Mouse (Mus musculus) midbrain, embryonic 10.5 days (tissue): ENCODE data around the gene Ghdc. TPM values are rescaled to one million over a fixed set of nuclear protein-coding genes. Genes with fewer than 3 reads are reported as not detected.
"Not testable (repeated sequence)": the region's sequence is repeated elsewhere in the genome, so short reads cannot be mapped to it uniquely, and the experiment has no call there.

ENCODE experiments used
- DNase-seq: peaks from one replicate; pipeline ENCODE4 v3.0.0-alpha.2; 2017; ENCODE audit warnings: low spot score
- H3K27ac ChIP-seq: fragments of 300-500 bp; sonication (generic); replicated peaks from 2 replicates; pipeline ENCODE4 v1.5.1; 2016; ENCODE audit warnings: mild to moderate bottlenecking
- H3K27me3 ChIP-seq: fragments of 300-500 bp; sonication (generic); 2 replicates; pipeline ENCODE4 v1.6.1; 2016; ENCODE audit warnings: low read depth, mild to moderate bottlenecking; ENCODE audit not compliant: poor library complexity, severe bottlenecking
- H3K36me3 ChIP-seq: fragments of 300-500 bp; sonication (generic); 2 replicates; pipeline ENCODE4 v1.6.1; 2016; ENCODE audit warnings: mild to moderate bottlenecking, moderate library complexity
- H3K4me1 ChIP-seq: fragments of 300-500 bp; sonication (generic); 2 replicates; pipeline ENCODE4 v1.6.1; 2016
- H3K4me3 ChIP-seq: fragments of 300-500 bp; sonication (generic); 2 replicates; pipeline ENCODE4 v1.5.1; 2016; ENCODE audit warnings: mild to moderate bottlenecking, moderate library complexity
- H3K9me3 ChIP-seq: fragments of 300-500 bp; sonication (generic); replicated peaks from 2 replicates; pipeline ENCODE4 v1.6.1; 2016; ENCODE audit warnings: mild to moderate bottlenecking
- WGBS: fragments of 180-500 bp; shearing (Covaris S2); methylation state at CpG from one replicate; pipeline ENCODE4 v1.1.7; 2016; 5-methylcytosine and 5-hydroxymethylcytosine counted together
- polyA plus RNA-seq: library from polyadenylated mRNA; unstranded; fragments of >200 nt; fragmentation: Nextera tagmentation; extraction: Ambion mirVana; gene quantifications from 2 replicates; pipeline ENCODE4 v1.2.1, GENCODE M21; 2016

Ghdc gene
- polyA plus RNA-seq, 1 experiment from 2014 or later = 3.9 TPM

GRCm38 (mm10) chr11:100805535-100805934, 34.8 kb upstream of the Ghdc start:
- Histone ChIP-seq H3K36me3 (peaks cover 44% of the 10 kb centered on the region), H3K4me1 (0 out of 2 replicates have a peak, but pooled peaks cover 3% of the 10 kb centered on the region), H3K27ac (no peak overlapping the region), H3K27me3 (no peaks in the 10 kb centered on the region), H3K4me3 (no peak overlapping the region), H3K9me3 (no peaks in the 10 kb centered on the region)
- 84% methylated on average over 7 of the region's 7 CpGs for WGBS
- no peak for DNase-seq

- peaks cover 48% of the 10 kb centered on the region for H3K36me3 ChIP-seq
- H3K27ac ChIP-seq = no peak overlapping the region
- H3K4me3 ChIP-seq = no peak overlapping the region
- no peak for DNase-seq
- no peaks in the 10 kb centered on the region for H3K27me3 ChIP-seq
- 95% methylated on average over 10 of the region's 10 CpGs for WGBS
- no peaks in the 10 kb centered on the region for H3K9me3 ChIP-seq
- H3K4me1 ChIP-seq = 0 out of 2 replicates have a peak, but pooled peaks cover 3% of the 10 kb centered on the region
Observed at GRCm38 (mm10) chr11:100804409-100804808, 33.7 kb upstream of the Ghdc start.

DNA sequence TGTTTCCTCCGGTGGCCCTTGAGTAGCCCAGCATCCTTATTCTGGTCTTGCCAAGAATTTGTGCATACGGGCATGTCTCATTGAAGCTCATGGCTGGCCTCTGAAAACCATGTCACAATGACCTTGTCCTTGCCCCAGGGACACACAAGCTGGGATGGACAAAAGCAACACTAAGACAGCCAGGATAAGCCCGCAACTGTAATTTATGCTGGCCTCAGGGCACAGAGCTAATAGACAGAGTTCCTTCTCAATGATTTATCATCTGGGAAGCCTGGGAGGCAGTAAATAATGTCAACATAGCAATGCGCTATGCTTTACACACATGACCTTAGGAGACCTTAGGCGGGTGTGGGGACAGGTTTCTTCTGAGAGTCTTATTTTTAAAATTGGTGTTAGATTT, 28.7 kb upstream of the Ghdc start:
- no peak for DNase-seq
- H3K36me3 ChIP-seq = peaks cover 56% of the 10 kb centered on the region
- H3K4me1 ChIP-seq = no peaks in the 10 kb centered on the region
- no peaks in the 10 kb centered on the region for H3K27me3 ChIP-seq
- no peak overlapping the region for H3K27ac ChIP-seq
- H3K9me3 ChIP-seq = no peaks in the 10 kb centered on the region
- H3K4me3 ChIP-seq = no peak overlapping the region
- 89% methylated on average over 5 of the region's 5 CpGs for WGBS

GRCm38 (mm10) chr11:100796585-100796984, 25.8 kb upstream of the Ghdc start:
- H3K27ac ChIP-seq = no peak overlapping the region
- DNase-seq = no peak
- H3K27me3 ChIP-seq = no peaks in the 10 kb centered on the region
- H3K4me3 ChIP-seq = no peak overlapping the region
- H3K36me3 ChIP-seq = peaks cover 28% of the 10 kb centered on the region
- 64% methylated on average over 8 of the region's 8 CpGs for WGBS
- H3K4me1 ChIP-seq = no peaks in the 10 kb centered on the region
- no peaks in the 10 kb centered on the region for H3K9me3 ChIP-seq

DNA sequence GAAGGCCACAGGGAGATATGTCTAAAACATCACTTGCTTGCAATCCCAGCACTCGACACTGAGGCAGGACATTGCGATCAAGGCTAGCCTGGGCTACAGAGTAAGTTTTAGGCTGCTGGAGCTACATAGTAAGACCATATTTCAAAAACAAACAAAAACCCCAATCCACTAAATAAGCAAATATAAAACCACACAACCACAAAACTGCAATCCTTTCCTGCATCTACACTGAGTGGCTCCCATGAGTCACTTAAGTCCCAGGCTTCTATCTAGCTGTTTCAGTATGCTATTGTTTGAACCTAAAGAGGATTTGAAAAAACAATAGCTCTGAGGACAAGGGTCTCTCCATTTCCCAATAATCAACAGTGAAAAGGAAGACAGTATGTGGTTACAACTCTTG, 24.6 kb upstream of the Ghdc start:
- H3K9me3 ChIP-seq = no peaks in the 10 kb centered on the region
- no peaks in the 10 kb centered on the region for H3K27me3 ChIP-seq
- H3K36me3 ChIP-seq = peaks cover 24% of the 10 kb centered on the region
- no peaks in the 10 kb centered on the region for H3K4me1 ChIP-seq
- H3K27ac ChIP-seq = no peak overlapping the region
- no peak for DNase-seq
- H3K4me3 ChIP-seq = no peak overlapping the region
- WGBS = 100% methylated on average over 2 of the region's 2 CpGs

GRCm38 (mm10) chr11:100791457-100792049, 20.8 kb upstream of the Ghdc start:
- 94% methylated on average over 2 of the region's 2 CpGs for WGBS
- Histone ChIP-seq H3K27me3 (no peaks in the 10 kb centered on the region), H3K4me1 (peaks cover 8% of the 10 kb centered on the region), H3K4me3 (no peak overlapping the region), H3K9me3 (no peaks in the 10 kb centered on the region), H3K27ac (no peak overlapping the region), H3K36me3 (peaks cover 33% of the 10 kb centered on the region)
- DNase-seq = no peak

- Histone ChIP-seq H3K4me1 (peaks cover 12% of the 10 kb centered on the region), H3K36me3 (peaks cover 33% of the 10 kb centered on the region)
- DNase-seq, H3K9me3 ChIP-seq, H3K4me3 ChIP-seq, H3K27me3 ChIP-seq, H3K27ac ChIP-seq: not testable (repeated sequence)
- 87% methylated on average over 9 of the region's 9 CpGs for WGBS
Observed at GRCm38 (mm10) chr11:100790644-100791043, 19.9 kb upstream of the Ghdc start.

- DNase-seq = no peak
- Histone ChIP-seq H3K9me3 (no peaks in the 10 kb centered on the region), H3K27ac (no peak overlapping the region), H3K36me3 (peaks cover 33% of the 10 kb centered on the region), H3K4me1 (peaks cover 12% of the 10 kb centered on the region), H3K27me3 (no peaks in the 10 kb centered on the region), H3K4me3 (no peak overlapping the region)
- 86% methylated on average over 3 of the region's 3 CpGs for WGBS
Observed at GRCm38 (mm10) chr11:100789702-100790101, 18.9 kb upstream of the Ghdc start.

DNA sequence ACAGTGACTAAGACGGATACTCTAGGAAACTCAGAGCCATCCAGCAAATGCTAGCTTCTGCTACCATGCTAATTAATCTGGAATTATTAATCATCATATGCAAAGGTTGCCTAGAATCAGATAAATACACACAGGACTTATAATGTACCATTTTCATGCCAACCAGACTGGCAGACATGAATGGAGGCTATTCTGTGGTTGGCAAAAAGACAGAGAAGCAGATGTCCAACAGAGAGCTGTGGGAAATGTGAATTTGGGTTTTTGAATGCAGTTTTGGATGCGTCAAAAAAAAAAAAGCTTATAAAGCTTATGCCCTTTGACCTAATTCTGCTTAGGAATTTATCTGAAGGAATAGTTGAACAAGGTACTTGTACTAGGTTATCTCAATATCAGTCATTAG, 15.0 kb upstream of the Ghdc start:
- no peaks in the 10 kb centered on the region for H3K9me3 ChIP-seq
- no peak for DNase-seq
- peaks cover 12% of the 10 kb centered on the region for H3K4me1 ChIP-seq
- H3K36me3 ChIP-seq = peaks cover 49% of the 10 kb centered on the region
- WGBS = 93% methylated on average over 2 of the region's 2 CpGs
- no peaks in the 10 kb centered on the region for H3K27me3 ChIP-seq
- H3K27ac ChIP-seq = no peak overlapping the region
- no peak overlapping the region for H3K4me3 ChIP-seq

DNA sequence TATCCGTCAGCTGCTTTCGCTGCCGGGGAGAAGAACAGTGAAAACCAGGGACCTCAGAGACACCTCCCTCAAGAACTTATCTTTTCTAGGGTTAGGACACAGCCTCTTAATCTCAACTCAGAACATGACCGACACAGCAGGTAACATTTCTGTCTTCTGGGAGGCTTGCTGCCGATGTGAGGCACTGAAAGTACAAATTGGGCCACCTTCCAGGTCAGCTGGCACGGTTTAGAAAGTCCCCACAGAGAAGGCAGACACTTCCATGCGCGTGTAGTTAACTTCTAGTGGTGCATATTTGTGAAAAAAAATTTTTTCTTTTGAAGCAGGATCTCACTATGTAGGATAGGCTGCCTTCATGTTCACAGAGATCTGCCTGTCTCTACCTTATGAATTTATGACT, 13.5 kb upstream of the Ghdc start:
- Histone ChIP-seq H3K4me3 (no peak overlapping the region), H3K4me1 (peaks cover 12% of the 10 kb centered on the region), H3K27me3 (no peaks in the 10 kb centered on the region), H3K36me3 (peaks cover 41% of the 10 kb centered on the region), H3K9me3 (no peaks in the 10 kb centered on the region), H3K27ac (no peak overlapping the region)
- 93% methylated on average over 8 of the region's 8 CpGs for WGBS
- DNase-seq = no peak

DNA sequence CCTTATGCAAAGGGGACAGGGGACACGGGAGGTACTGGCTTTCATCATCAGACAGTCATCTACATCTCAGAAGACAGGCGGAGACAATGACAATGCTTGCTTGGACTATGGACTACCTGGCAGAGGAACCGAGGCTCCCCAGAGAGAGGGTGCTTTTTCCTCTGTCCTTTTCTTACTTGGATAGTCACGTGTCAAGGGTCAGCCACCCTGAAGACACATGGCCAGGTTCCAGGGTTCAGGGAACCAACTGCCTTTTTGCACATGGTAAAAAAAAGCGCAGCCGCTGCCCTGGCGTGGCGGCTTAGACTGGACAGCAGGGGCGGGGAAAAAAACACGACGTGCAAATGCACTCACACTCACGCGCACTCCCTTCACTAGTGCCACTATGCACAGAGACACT, 11.8 kb upstream of the Ghdc start:
- Histone ChIP-seq H3K27me3 (no peaks in the 10 kb centered on the region), H3K4me1 (peaks cover 12% of the 10 kb centered on the region), H3K27ac (no peak overlapping the region), H3K4me3 (no peak overlapping the region), H3K36me3 (peaks cover 28% of the 10 kb centered on the region), H3K9me3 (no peaks in the 10 kb centered on the region)
- WGBS = 90% methylated on average over 13 of the region's 13 CpGs
- no peak for DNase-seq

DNA sequence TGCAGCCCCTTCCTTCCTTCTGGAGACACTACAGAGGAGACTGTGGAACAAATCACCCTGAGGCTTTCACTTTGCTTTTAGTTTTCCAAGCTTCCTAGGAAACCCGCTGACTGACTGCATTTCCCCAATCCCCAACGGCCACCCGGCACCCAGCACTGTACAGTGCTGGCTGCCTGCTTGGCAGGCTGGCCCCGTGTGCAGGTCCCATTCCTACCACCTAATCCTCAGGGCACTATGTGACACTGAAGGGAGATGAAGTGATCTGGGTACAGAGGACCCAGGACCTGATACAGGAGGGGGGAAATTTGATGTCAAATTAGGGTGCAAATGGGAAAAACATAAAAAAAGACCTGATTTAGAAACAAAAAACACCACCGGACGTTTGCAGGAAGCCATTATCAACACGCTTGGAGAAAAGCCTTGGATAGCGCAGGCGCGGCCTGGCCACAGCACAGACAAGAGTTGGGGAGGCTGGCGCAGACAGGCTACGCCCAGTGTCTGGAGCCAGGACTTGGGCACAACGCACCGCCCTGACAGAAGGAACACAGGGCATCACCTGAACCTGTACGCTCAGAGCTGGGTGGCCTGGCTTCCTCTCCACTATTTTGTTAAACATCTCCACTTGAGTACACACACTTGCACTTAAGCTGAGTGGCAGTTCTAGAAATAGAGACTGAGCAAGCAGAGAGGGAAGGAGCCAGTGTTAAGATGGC, 11.2 kb upstream of the Ghdc start:
- Histone ChIP-seq H3K36me3 (peaks cover 26% of the 10 kb centered on the region), H3K9me3 (no peaks in the 10 kb centered on the region), H3K27me3 (no peaks in the 10 kb centered on the region), H3K4me3 (no peak overlapping the region), H3K4me1 (peaks cover 8% of the 10 kb centered on the region), H3K27ac (no peak overlapping the region)
- 87% methylated on average over 15 of the region's 15 CpGs for WGBS
- DNase-seq = no peak

GRCm38 (mm10) chr11:100780247-100780646, 9.5 kb upstream of the Ghdc start:
- no peak for DNase-seq
- Histone ChIP-seq H3K4me1 (no peaks in the 10 kb centered on the region), H3K36me3 (peaks cover 18% of the 10 kb centered on the region), H3K27ac (no peak overlapping the region), H3K27me3 (no peaks in the 10 kb centered on the region), H3K9me3 (no peaks in the 10 kb centered on the region), H3K4me3 (no peak overlapping the region)
- WGBS = 82% methylated on average over 8 of the region's 8 CpGs
